Mouse (Mus musculus): Measurements from ENCODE around the gene Iscu.

GRCm38 (mm10) chr5:113788645-113789044, 16.1 kb downstream of the Iscu start:
- TF ChIP-seq GATA1 (IDR thresholded peaks at IDR 0.05; ENCODE audit: borderline replicate concordance, low read length) (no peak), FLI1 (IDR thresholded peaks at IDR 0.05; ENCODE audit: low read length) (no peak)

All from megakaryocyte, embryonic 14.5 days (primary cell).